ENCODE assay signal across 8 mouse cellular contexts in genomic region chr8:124721862-124722515, GRCm38 (mm10). TPM values are rescaled to one million over a fixed set of nuclear protein-coding genes. Genes with fewer than 3 reads are reported as not detected.
DNase-seq lines count a peak whose midpoint lies in the region; ATAC-seq and TF ChIP-seq lines count a peak whose summit lies in the region.

Gene Ttc13 (minus strand): TSS chr8:124721983.
Gene Arv1 (plus strand): TSS chr8:124722139.

- peak; percentile 96 for ATAC-seq in common myeloid progenitor, adult 5-6 weeks (replicated peaks; ENCODE audit: low read depth, poor library complexity, severe bottlenecking)
- peak; percentile 99 for ATAC-seq in hindbrain, postnatal 0 days
- peak; percentile 97 for ATAC-seq in megakaryocyte, adult 5-6 weeks (ENCODE audit: poor library complexity, severe bottlenecking)

- no peaks in the 10 kb centered on the region for H3K9me3 ChIP-seq in hindbrain, postnatal 0 days (ENCODE audit: low read length)

- no peaks in the 10 kb centered on the region for H3K27me3 ChIP-seq in hindbrain, postnatal 0 days (ENCODE audit: insufficient read depth, low read length)

- peak within 1 kb of the TSS; percentile 91 for H3K27ac ChIP-seq in gastrocnemius, adult 2 months
- peak within 1 kb of the TSS; percentile 77 for H3K27ac ChIP-seq in hindbrain, postnatal 0 days
- H3K27ac ChIP-seq in left cerebral cortex, adult 2 months, result peak within 1 kb of the TSS; percentile 80

- TF ChIP-seq CTCF in gastrocnemius, adult 2 months (IDR thresholded peaks at IDR 0.05), result peak; percentile 11; the same call in 1 of the 2 replicates
- TF ChIP-seq CTCF in hindbrain, postnatal 0 days (IDR thresholded peaks at IDR 0.05; ENCODE audit: low read depth), result peak; percentile 55
- peak; percentile 29 for TF ChIP-seq CTCF in left cerebral cortex, adult 2 months (IDR thresholded peaks at IDR 0.05)

- intact Hi-C loops in gastrocnemius, adult 2 months (cut with DNase I), result no loop called here
- intact Hi-C loops in left cerebral cortex, adult 2 months (cut with DNase I), result loop anchor here (5.0 kb wide), 1 partner anchor 70 kb away; the partner anchor contains the start of gene Trim67

- H3K4me3 ChIP-seq in gastrocnemius, adult 2 months, result peak within 1 kb of the TSS; percentile 97
- peak within 1 kb of the TSS; percentile 82 for H3K4me3 ChIP-seq in hindbrain, postnatal 0 days (ENCODE audit: low read length)
- peak within 1 kb of the TSS; percentile 98 for H3K4me3 ChIP-seq in left cerebral cortex, adult 2 months

- peaks cover 16% of the 10 kb centered on the region for H3K4me1 ChIP-seq in hindbrain, postnatal 0 days (ENCODE audit: insufficient read depth, low read length)

- peak within 1 kb of the TSS; percentile 92 for H3K4me2 ChIP-seq in hindbrain, postnatal 0 days (ENCODE audit: low read depth, low read length)

- DNase-seq in ZHBTc4 (ENCODE audit: low read depth, low spot score), result peak; percentile 98
- DNase-seq in gastrocnemius, adult 2 months, result peak; percentile 98
- peak; percentile 99 for DNase-seq in hindbrain, postnatal 0 days (ENCODE audit: low spot score)
- DNase-seq in left cerebral cortex, adult 2 months (ENCODE audit: extremely low spot score in 1 of 2, low spot score in 2 of 2), result peak; percentile 93 to 96
- DNase-seq in right cerebral cortex, adult 2 months (ENCODE audit: low spot score in 2 of 2), result peak; percentile 93 to 96
- DNase-seq in urinary bladder, postnatal 14 days (ENCODE audit: low spot score), result peak; percentile 96

- peaks cover 9% of the 10 kb centered on the region; the same call in 1 of the 2 replicates for H3K36me3 ChIP-seq in hindbrain, postnatal 0 days (ENCODE audit: insufficient read depth, low read length)

- under 1% methylated on average over 56 of the region's 59 CpGs for WGBS in hindbrain, postnatal 0 days

- H3K9ac ChIP-seq in hindbrain, postnatal 0 days (replicated peaks; ENCODE audit: low read length), result peak within 1 kb of the TSS; percentile 86

RNA-seq across cellular contexts. Expression of gene Ttc13, which starts in this region (rescaled TPM):
- 43.7 and 50.6 TPM in 2 replicates for total RNA-seq in common myeloid progenitor, adult 5-6 weeks (2017)
- total RNA-seq in gastrocnemius, adult 2 months (2021), result 10 to 100 TPM; 19.3 to 20.8 TPM
- total RNA-seq in hindbrain, postnatal 0 days (2014; rRNA removed), result 63.1 and 64.2 TPM in 2 replicates
- polyA plus RNA-seq in hindbrain, postnatal 0 days (2015; fragmentation: Nextera tagmentation; extraction: Ambion mirVana), result 57.5 and 58.6 TPM in 2 replicates
- total RNA-seq in left cerebral cortex, adult 2 months (2021), result 10 to 100 TPM; 41.4 to 42.6 TPM
- total RNA-seq in megakaryocyte, adult 5-6 weeks (2015), result 34.0 and 47.9 TPM in 2 replicates
- total RNA-seq in megakaryocyte, adult 5-6 weeks (2017), result 32.7 and 36.7 TPM in 2 replicates

RNA-seq across cellular contexts. Expression of gene Arv1, which starts in this region (rescaled TPM):
- 3.3 and 5.5 TPM in 2 replicates for total RNA-seq in common myeloid progenitor, adult 5-6 weeks (2017)
- total RNA-seq in gastrocnemius, adult 2 months (2021), result 1 to 10 TPM; 2.9 to 3.5 TPM
- 11.1 and 17.5 TPM in 2 replicates for total RNA-seq in hindbrain, postnatal 0 days (2014; rRNA removed)
- 31.5 and 33.5 TPM in 2 replicates for polyA plus RNA-seq in hindbrain, postnatal 0 days (2015; fragmentation: Nextera tagmentation; extraction: Ambion mirVana)
- 10 to 100 TPM; 13.0 to 13.9 TPM for total RNA-seq in left cerebral cortex, adult 2 months (2021)
- 4.6 and 5.3 TPM in 2 replicates for total RNA-seq in megakaryocyte, adult 5-6 weeks (2015)
- 0.92 and 1.5 TPM in 2 replicates for total RNA-seq in megakaryocyte, adult 5-6 weeks (2017)

Comparison
In these comparisons a context has a peak if more than half of its experiments do, and no peak if none do; other contexts are left out.
1. Peak in every context shown above with its lines: DNase-seq, ATAC-seq, H3K4me3 ChIP-seq and H3K27ac ChIP-seq.